Mouse (Mus musculus): ENCODE measurements around the gene Dhrs4.
A peak's percentile ranks its signal among the peaks of the same experiment; 100 is the strongest.

Gene Dhrs4

GRCm38 (mm10) chr14:55486836-55487235 is 8.3 kb downstream of the Dhrs4 start:
- no peak for DNase-seq

- peak; percentile 82 for DNase-seq
Observed at GRCm38 (mm10) chr14:55490361-55491201, 12.0 kb downstream of the Dhrs4 start, which contains the start of gene Carmil3. Carmil3 (plus strand) TSS chr14:55490651.

DNA sequence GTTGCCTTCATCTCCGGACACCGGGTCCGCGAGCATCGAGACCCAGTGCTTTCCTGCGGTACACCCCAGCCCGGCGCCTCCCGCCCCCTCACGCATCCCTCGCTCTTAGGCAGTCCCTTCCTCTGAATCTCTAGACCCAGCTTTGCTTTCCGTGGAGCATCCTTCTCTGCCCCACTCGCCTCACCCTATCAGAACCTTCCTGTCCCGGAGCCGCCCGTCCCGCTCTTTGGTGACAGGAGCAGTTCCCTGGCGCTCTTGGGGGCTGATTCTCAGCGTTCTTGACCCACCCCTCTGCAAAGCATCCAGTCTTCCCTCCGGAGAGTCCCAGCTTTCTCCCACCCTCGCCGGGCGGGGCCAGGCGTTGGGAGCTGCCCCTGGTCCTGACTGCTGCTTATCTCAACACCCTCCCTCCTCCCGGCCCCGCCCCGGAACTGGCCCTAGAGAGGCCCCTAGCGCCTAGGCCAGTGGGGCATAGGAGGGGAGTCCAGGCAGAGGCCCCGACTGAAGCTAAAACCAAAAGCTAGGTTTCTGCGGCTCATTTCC is 12.8 kb downstream of the Dhrs4 start:
- DNase-seq: peak; percentile 79

GRCm38 (mm10) chr14:55492103-55492502 is 13.5 kb downstream of the Dhrs4 start:
- DNase-seq: no peak

DNA sequence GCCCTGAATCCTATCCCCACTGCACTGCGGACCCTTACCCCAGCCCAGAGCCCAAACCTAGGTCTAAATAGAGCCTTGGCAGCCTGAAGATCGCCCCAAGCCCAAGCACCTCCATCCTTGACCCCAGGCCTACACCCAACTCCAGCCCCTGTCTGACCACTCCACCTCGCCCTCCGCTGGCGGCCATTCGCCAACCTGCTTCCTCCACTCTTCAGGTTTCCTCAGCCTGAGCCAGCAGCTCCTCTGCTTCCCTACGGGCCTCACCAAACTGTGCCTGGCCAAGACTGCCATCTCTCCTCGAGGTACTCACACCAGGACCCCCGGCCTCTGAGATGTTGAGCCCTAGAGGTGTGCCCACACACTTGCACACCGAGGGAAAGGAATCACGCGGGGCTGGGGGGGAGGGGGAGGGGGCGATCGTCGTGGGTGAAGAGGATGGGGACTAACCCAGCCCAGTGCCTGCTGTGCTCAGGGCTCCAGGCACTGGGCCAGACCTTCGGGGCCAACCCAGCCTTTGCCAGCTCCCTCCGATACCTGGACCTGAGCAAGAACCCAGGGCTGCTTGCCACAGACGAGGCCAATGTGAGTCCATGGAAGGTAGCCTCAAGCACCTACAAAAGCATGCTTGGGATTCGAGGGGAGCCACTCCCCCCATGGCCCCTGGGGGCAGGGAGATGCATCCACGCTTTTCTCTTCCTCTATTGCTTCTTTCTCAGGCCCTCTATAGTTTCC is 17.1 kb downstream of the Dhrs4 start:
- DNase-seq: no peak

DNA sequence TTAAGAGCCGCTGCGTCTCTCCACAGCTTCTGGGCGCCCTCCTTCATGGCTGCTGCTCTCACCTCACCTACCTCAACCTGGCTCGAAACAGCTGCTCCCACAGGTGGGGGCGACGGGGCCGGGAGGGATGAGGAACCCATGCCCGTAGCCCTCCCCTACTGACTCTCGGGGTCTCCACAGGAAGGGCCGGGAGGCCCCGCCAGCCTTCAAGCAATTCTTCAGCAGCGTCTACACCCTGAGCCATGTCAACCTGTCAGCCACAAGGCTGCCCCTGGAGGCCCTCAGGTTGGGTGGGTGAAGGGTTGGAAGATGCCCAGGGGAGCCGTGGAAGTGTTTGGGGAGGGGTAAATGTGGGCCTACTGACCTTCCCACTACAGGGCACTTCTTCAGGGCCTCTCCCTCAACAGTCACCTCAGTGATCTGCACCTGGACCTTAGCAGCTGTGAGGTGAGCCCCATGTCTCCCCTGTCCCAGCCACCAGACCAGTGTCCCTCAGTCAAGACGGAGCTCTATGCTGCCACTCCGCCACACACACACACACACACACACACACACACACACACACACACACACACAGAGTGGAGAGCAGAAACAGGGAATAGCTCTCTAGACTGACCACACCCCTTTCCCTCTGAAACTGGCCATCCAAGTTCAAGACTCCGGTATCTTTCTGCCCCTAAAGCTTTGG is 18.3 kb downstream of the Dhrs4 start:
- no peak for DNase-seq

- peak; percentile 92 for DNase-seq
Observed at GRCm38 (mm10) chr14:55497449-55497821, 18.9 kb downstream of the Dhrs4 start.

DNA sequence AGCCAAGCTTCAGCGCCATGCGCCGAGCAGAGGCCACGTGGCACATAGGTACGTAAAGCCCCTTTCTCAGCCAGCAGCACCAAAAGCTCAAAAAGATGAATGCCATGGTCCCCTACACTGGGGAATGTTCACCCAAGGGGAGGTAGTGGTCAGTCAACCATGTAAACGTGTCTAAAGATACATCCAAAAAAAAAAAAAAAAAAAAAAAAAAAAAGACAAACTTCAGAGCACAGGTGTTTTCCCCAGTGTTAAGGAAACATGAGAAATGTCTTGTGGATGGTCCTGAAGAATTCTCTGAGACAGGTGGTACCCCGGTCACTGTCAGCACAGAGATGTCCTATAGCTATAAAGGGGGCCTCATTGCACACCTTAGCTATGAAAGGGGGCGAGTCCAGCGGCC is 27.1 kb downstream of the Dhrs4 start:
- no peak for DNase-seq

GRCm38 (mm10) chr14:55507801-55508200 is 29.2 kb downstream of the Dhrs4 start:
- DNase-seq: no peak

- no peak for DNase-seq
Observed at GRCm38 (mm10) chr14:55509540-55509939, 31.0 kb downstream of the Dhrs4 start.

DNA sequence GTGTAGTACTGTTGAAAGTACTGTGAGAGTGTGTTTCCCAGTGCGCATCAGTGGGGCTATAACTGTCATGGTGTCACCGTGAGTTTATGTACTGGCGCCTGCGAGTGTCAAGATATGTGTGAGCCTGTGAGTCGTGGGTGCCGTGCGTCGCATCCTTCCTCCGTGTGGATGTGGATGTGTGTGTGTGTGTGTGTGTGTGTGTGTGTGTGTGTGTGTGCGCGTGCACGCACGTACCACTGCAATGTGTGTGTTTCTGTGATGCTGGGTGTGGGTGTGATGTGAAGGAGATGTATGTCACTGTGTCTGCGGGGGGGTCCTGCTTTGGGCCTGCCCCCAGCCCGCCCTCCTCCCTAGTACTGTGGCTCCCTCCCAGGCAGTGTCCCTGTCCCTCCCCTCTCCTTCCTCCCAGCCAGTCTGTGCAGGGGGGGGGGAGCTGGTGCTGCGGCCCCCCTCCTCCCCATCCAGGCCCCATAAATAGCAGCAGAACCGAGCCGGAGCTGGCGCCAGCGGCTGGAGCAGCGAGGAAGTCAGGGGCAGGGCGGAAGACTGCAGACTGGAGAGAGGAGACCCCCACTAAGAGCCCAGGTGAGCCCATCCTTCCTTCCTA is 31.7 kb downstream of the Dhrs4 start, which contains the start of gene Cpne6:
Gene Cpne6 (plus strand): TSS at position 321 of the 607 bp plus-strand sequence.
- DNase-seq: no peak

DNA sequence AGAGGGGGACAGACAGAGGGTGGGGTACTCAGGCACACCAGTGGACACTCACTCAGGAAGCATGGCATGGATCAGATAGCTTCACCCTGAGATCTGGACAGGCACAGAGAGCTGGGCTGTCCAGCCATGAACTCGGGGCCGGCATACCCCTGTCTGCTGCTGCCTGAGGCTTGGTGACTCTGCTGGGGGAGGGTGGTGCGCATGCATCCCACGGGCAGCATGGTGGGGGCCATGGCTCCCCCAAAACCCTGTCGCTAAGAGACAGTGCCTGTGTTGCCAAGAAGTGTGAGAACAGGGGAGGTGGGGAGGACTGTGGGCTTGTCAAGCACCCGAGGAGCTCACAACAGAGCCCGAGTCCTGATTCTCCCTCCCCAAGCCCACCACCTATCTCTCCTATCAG is 32.5 kb downstream of the Dhrs4 start:
- no peak for DNase-seq

DNA sequence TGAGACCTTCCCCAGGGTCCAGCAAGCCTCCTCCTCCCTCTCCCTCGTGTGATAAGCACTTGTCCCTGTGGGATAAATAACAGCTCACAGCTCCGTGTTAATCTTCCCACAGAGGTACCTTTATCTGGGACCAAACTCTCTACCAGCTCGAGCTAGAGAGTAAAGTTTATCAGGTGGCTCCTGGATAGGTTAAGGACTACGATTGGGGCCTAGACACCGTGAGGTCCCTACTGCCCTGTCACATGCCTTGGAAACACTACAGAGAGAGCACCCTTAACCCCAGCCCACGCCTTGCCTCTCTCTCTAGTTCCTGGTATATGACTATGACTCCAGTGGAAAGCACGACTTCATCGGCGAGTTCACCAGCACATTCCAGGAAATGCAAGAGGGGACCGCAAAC is 35.4 kb downstream of the Dhrs4 start:
- DNase-seq: no peak

DNA sequence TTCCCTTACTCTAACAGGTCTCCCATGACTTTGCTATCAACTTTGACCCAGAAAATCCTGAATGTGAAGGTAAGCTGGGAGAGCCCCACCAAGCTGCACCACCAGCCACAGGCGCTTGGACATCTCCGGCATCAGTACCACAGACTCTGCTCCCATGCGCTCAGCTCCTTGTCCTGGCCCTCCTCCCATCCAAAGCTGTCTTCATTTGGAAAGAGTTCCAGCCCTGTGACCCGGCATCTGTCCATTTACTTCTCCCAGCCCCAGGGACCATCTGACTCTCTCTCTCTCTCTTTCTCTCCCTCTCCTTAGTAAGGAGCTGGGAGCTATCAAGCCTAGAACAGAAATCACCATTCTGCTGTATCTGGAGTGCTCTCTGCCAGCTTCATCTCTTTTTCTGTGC is 37.3 kb downstream of the Dhrs4 start:
- no peak for DNase-seq

GRCm38 (mm10) chr14:55518897-55519296 is 40.3 kb downstream of the Dhrs4 start:
- DNase-seq: no peak

GRCm38 (mm10) chr14:55519604-55520003 is 41.0 kb downstream of the Dhrs4 start:
- no peak for DNase-seq

- peak; percentile 26 for DNase-seq
Observed at GRCm38 (mm10) chr14:55520451-55521361, 42.1 kb downstream of the Dhrs4 start.

DNA sequence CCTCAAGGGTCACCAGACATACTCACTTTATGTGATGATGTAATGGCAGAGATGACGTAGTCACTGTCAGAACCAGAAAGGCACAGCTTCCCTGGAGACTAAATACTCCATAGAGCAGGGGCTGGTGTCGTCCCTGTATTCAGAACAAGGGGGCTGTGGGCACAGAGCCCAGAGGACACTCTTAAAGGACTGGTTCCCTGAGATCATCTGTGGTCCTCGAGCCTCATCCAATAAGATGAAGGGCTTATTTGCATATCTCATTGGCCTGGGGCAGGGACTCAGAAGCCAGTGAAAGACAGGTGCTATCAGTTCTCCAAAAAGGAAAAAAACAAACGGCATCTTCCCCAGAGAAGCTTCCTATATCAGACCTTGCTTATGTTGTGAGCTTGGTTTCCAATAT is 45.5 kb downstream of the Dhrs4 start:
- DNase-seq: no peak

- DNase-seq: no peak
Observed at GRCm38 (mm10) chr14:55524785-55525184, 46.2 kb downstream of the Dhrs4 start, which contains the start of gene Nrl. Nrl (minus strand) TSS chr14:55524981.

- DNase-seq: no peak
Observed at GRCm38 (mm10) chr14:55526674-55527073, 48.1 kb downstream of the Dhrs4 start.

DNA sequence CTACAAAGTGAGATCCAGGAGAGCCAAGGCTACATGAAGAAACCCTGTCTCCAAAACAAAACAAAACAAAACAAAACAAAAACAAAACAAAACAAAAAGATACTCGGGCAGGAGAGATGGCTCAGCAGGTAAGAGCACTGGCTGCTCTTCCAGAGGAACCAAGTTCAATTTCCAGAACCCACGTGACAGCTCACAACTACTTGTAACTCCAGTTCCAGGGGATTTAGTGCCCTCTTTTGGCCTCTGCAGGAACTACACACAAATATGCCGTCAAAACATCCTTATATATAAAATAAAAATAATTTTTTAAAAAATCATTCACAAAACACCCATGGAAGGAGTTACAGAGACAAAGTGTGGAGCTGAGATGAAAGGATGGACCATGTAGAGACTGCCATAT is 49.4 kb downstream of the Dhrs4 start:
- peak; percentile 45 for DNase-seq
